21 mouse cellular contexts compared by ENCODE assay signal in genomic region chr7:111172061-111172460, GRCm38 (mm10).
A peak's percentile ranks its signal among the peaks of the same experiment; 100 is the strongest.
DNase-seq lines count a peak whose midpoint lies in the region; ATAC-seq lines count a peak whose summit lies in the region.
"Had no signal": no experiment of that assay in that cellular context is flagged by ENCODE, and none has a peak within 500 bp of the region (broad histone marks: within the 10 kb centered on the region; RNA-seq: fewer than 3 reads in every experiment).

No protein-coding gene starts in this region.

- H3K4me1 ChIP-seq in kidney, embryonic 14.5 days (ENCODE audit: control insufficient read depth, insufficient read depth, low read length), result 0 out of 2 replicates have a peak, but pooled peaks cover 5% of the 10 kb centered on the region
- H3K4me1 ChIP-seq in hindbrain, embryonic 10.5 days (replicated peaks), result no peaks in the 10 kb centered on the region
- H3K4me1 ChIP-seq: embryonic facial prominence, embryonic 15.5 days; forebrain, embryonic 15.5 days; hindbrain, embryonic 13.5 days; limb, embryonic 12.5 days had no signal

- no peak overlapping the region for H3K9ac ChIP-seq in kidney, embryonic 14.5 days (ENCODE audit: low read depth, low read length)
- H3K9ac ChIP-seq: embryonic facial prominence, embryonic 15.5 days; forebrain, embryonic 15.5 days; hindbrain, embryonic 13.5 days; limb, embryonic 12.5 days; liver, postnatal 0 days had no signal

- no peak overlapping the region for H3K4me3 ChIP-seq in kidney, embryonic 14.5 days (ENCODE audit: low read length)
- H3K4me3 ChIP-seq in hindbrain, embryonic 10.5 days, result no peak overlapping the region
- H3K4me3 ChIP-seq: embryonic facial prominence, embryonic 15.5 days; forebrain, embryonic 15.5 days; heart, adult 2 months; hindbrain, embryonic 13.5 days; limb, embryonic 12.5 days had no signal

- no peaks in the 10 kb centered on the region for H3K36me3 ChIP-seq in kidney, embryonic 14.5 days (ENCODE audit: control insufficient read depth, insufficient read depth, low read length)
- no peaks in the 10 kb centered on the region for H3K36me3 ChIP-seq in hindbrain, embryonic 10.5 days
- H3K36me3 ChIP-seq: embryonic facial prominence, embryonic 15.5 days; forebrain, embryonic 15.5 days; hindbrain, embryonic 13.5 days; limb, embryonic 12.5 days had no signal

- H3K9me3 ChIP-seq in kidney, embryonic 14.5 days (ENCODE audit: control insufficient read depth, low read length), result no peaks in the 10 kb centered on the region
- no peaks in the 10 kb centered on the region for H3K9me3 ChIP-seq in hindbrain, embryonic 10.5 days
- H3K9me3 ChIP-seq: embryonic facial prominence, embryonic 15.5 days; forebrain, embryonic 15.5 days; hindbrain, embryonic 13.5 days; limb, embryonic 12.5 days had no signal

- ATAC-seq in kidney, embryonic 14.5 days (ENCODE audit: low FRiP score, low TSS enrichment), result no peak
- ATAC-seq: forebrain, embryonic 15.5 days; liver, postnatal 0 days; lung, postnatal 0 days had no signal

- H3K27me3 ChIP-seq in kidney, embryonic 14.5 days (ENCODE audit: control insufficient read depth, insufficient read depth, low read length), result no peaks in the 10 kb centered on the region
- no peaks in the 10 kb centered on the region for H3K27me3 ChIP-seq in hindbrain, embryonic 10.5 days (ENCODE audit: insufficient read depth, poor library complexity, severe bottlenecking)
- H3K27me3 ChIP-seq: embryonic facial prominence, embryonic 15.5 days; forebrain, embryonic 15.5 days; hindbrain, embryonic 13.5 days had no signal

- peak; percentile 42 for DNase-seq in kidney, adult 9 months
- DNase-seq in 416B (ENCODE audit: low read depth), result peak; percentile 22
- peak; percentile 86 for DNase-seq in adrenal gland, adult 2 months
- peak; percentile 43 for DNase-seq in fibroblast of lung, adult 2 months (ENCODE audit: low read depth)
- DNase-seq in hindbrain, embryonic 10.5 days (ENCODE audit: low spot score), result no peak
- no peak for DNase-seq in frontal cortex, postnatal 10 days (ENCODE audit: low spot score in 2 of 2)
- DNase-seq: cerebellum, adult 9-10 months; gastrocnemius, postnatal 14 days; heart, adult 2 months; kidney, adult 11 months; liver, postnatal 0 days; thymus, adult 2 months had no signal

- H3K4me2 ChIP-seq in kidney, embryonic 14.5 days (replicated peaks; ENCODE audit: low read depth, low read length), result no peak overlapping the region
- H3K4me2 ChIP-seq: embryonic facial prominence, embryonic 15.5 days; forebrain, embryonic 15.5 days; hindbrain, embryonic 13.5 days; limb, embryonic 12.5 days; liver, embryonic 11.5 days; midbrain, embryonic 11.5 days had no signal

- WGBS in kidney, embryonic 14.5 days, result 92% methylated on average over 2 of the region's 2 CpGs
- WGBS in hindbrain, embryonic 10.5 days, result 90% methylated on average over 2 of the region's 2 CpGs

- H3K27ac ChIP-seq in kidney, embryonic 14.5 days (ENCODE audit: low read depth, low read length), result no peak overlapping the region
- no peak overlapping the region for H3K27ac ChIP-seq in hindbrain, embryonic 10.5 days
- H3K27ac ChIP-seq: embryonic facial prominence, embryonic 15.5 days; forebrain, embryonic 15.5 days; heart, adult 2 months; hindbrain, embryonic 13.5 days; limb, embryonic 12.5 days; stomach, postnatal 0 days had no signal

Comparison
In these comparisons a context has a peak if more than half of its experiments do, and no peak if none do; other contexts are left out.
1. DNase-seq: peak in kidney, adult 9 months (single experiment), 416B (single experiment), adrenal gland, adult 2 months (single experiment) and fibroblast of lung, adult 2 months (single experiment); none in hindbrain, embryonic 10.5 days (single experiment) and frontal cortex, postnatal 10 days (0 of 2).